In genomic region chr6:6873476-6874072, GRCm38 (mm10) we compare ENCODE assay signal across 15 mouse cellular contexts. TPM values are rescaled to one million over a fixed set of nuclear protein-coding genes. Genes with fewer than 3 reads are reported as not detected.
DNase-seq lines count a peak whose midpoint lies in the region; ATAC-seq and TF ChIP-seq lines count a peak whose summit lies in the region.
"Had no signal": no experiment of that assay in that cellular context is flagged by ENCODE, and none has a peak within 500 bp of the region (broad histone marks: within the 10 kb centered on the region; RNA-seq: fewer than 3 reads in every experiment).

No protein-coding gene starts in this region.

- no peaks in the 10 kb centered on the region for H3K4me1 ChIP-seq in embryonic facial prominence, embryonic 11.5 days (ENCODE audit: control insufficient read depth, insufficient read depth, low read length)
- H3K4me1 ChIP-seq in forebrain, postnatal 0 days (ENCODE audit: insufficient read depth): no peaks in the 10 kb centered on the region
- no peaks in the 10 kb centered on the region for H3K4me1 ChIP-seq in midbrain, embryonic 15.5 days
- H3K4me1 ChIP-seq: liver, embryonic 13.5 days; stomach, embryonic 15.5 days had no signal

- peak; percentile 25 for DNase-seq in ZHBTc4 (ENCODE audit: low read depth, low spot score)
- DNase-seq in embryonic facial prominence, embryonic 11.5 days (ENCODE audit: low spot score): peak; percentile 37
- DNase-seq in forebrain, postnatal 0 days: peak; percentile 61
- no peak for DNase-seq in left cerebral cortex, adult 9 months (ENCODE audit: low spot score in 2 of 2)
- DNase-seq in adrenal gland, postnatal 14 days: no peak
- no peak for DNase-seq in thymus, postnatal 14 days
- DNase-seq: adrenal gland, postnatal 25 days; cerebellum, adult 11-12 months; gastrocnemius, postnatal 14 days; liver, embryonic 13.5 days; right cerebral cortex, postnatal 25 days had no signal

- H3K4me2 ChIP-seq in embryonic facial prominence, embryonic 11.5 days (ENCODE audit: low read depth, low read length): peak overlapping the region; percentile 45
- H3K4me2 ChIP-seq in forebrain, postnatal 0 days (ENCODE audit: low read depth): peak overlapping the region; percentile 61
- peak overlapping the region; percentile 24; the same call in 1 of the 2 replicates for H3K4me2 ChIP-seq in midbrain, embryonic 15.5 days
- H3K4me2 ChIP-seq: liver, embryonic 13.5 days; stomach, embryonic 15.5 days had no signal

- peak overlapping the region; percentile 59 for H3K9ac ChIP-seq in embryonic facial prominence, embryonic 11.5 days (replicated peaks; ENCODE audit: low read length)
- H3K9ac ChIP-seq in forebrain, postnatal 0 days: peak overlapping the region; percentile 53
- H3K9ac ChIP-seq in midbrain, embryonic 15.5 days: no peak overlapping the region
- H3K9ac ChIP-seq: heart, embryonic 13.5 days; liver, embryonic 13.5 days; stomach, embryonic 15.5 days had no signal

- peak overlapping the region; percentile 20 for H3K4me3 ChIP-seq in embryonic facial prominence, embryonic 11.5 days (ENCODE audit: low read depth, low read length)
- peak overlapping the region; percentile 57 for H3K4me3 ChIP-seq in forebrain, postnatal 0 days (ENCODE audit: low read depth, low read length)
- H3K4me3 ChIP-seq in midbrain, embryonic 15.5 days: no peak overlapping the region
- H3K4me3 ChIP-seq: liver, embryonic 13.5 days; stomach, embryonic 15.5 days had no signal

- H3K27me3 ChIP-seq in embryonic facial prominence, embryonic 11.5 days (ENCODE audit: control insufficient read depth, insufficient read depth, low read length): peaks cover 56% of the 10 kb centered on the region
- peaks cover 43% of the 10 kb centered on the region for H3K27me3 ChIP-seq in forebrain, postnatal 0 days (ENCODE audit: insufficient read depth, low read length)
- peaks cover 93% of the 10 kb centered on the region for H3K27me3 ChIP-seq in midbrain, embryonic 15.5 days (replicated peaks)

- H3K36me3 ChIP-seq in embryonic facial prominence, embryonic 11.5 days (replicated peaks; ENCODE audit: control insufficient read depth, insufficient read depth, low read depth, low read length): no peaks in the 10 kb centered on the region
- no peaks in the 10 kb centered on the region for H3K36me3 ChIP-seq in forebrain, postnatal 0 days (ENCODE audit: insufficient read depth)
- no peaks in the 10 kb centered on the region for H3K36me3 ChIP-seq in midbrain, embryonic 15.5 days (replicated peaks)
- H3K36me3 ChIP-seq: heart, embryonic 13.5 days; liver, embryonic 13.5 days; stomach, embryonic 15.5 days had no signal

- no peaks in the 10 kb centered on the region for H3K9me3 ChIP-seq in embryonic facial prominence, embryonic 11.5 days (replicated peaks; ENCODE audit: control insufficient read depth, low read length)
- H3K9me3 ChIP-seq in forebrain, postnatal 0 days (ENCODE audit: low read length): no peaks in the 10 kb centered on the region
- no peaks in the 10 kb centered on the region for H3K9me3 ChIP-seq in midbrain, embryonic 15.5 days
- H3K9me3 ChIP-seq: heart, embryonic 13.5 days; liver, embryonic 13.5 days; stomach, embryonic 15.5 days had no signal

- TF ChIP-seq CTCF in forebrain, postnatal 0 days (IDR thresholded peaks at IDR 0.05; ENCODE audit: low read depth): no peak

- peak overlapping the region; percentile 86; the same call in 1 of the 2 replicates for H3K27ac ChIP-seq in embryonic facial prominence, embryonic 11.5 days (replicated peaks; ENCODE audit: low read depth, low read length)
- peak overlapping the region; percentile 94 for H3K27ac ChIP-seq in forebrain, postnatal 0 days (ENCODE audit: low read depth, low read length)
- no peak overlapping the region; the same call in 1 of the 2 replicates for H3K27ac ChIP-seq in midbrain, embryonic 15.5 days
- H3K27ac ChIP-seq: heart, embryonic 13.5 days; kidney, postnatal 0 days; liver, embryonic 13.5 days; stomach, embryonic 15.5 days had no signal

- WGBS in embryonic facial prominence, embryonic 11.5 days: under 1% methylated on average over 19 of the region's 19 CpGs
- WGBS in forebrain, postnatal 0 days: 3% methylated on average over 19 of the region's 19 CpGs
- under 1% methylated on average over 19 of the region's 19 CpGs for WGBS in midbrain, embryonic 15.5 days

- no peak for ATAC-seq in embryonic facial prominence, embryonic 11.5 days (replicated peaks; ENCODE audit: insufficient number of reproducible peaks, low FRiP score, low TSS enrichment, low read depth)
- no peak for ATAC-seq in forebrain, postnatal 0 days
- no peak for ATAC-seq in midbrain, embryonic 15.5 days (replicated peaks)

RNA-seq across cellular contexts. Expression of gene Dlx5, which starts 8.3 kb away (rescaled TPM):
- polyA plus RNA-seq in embryonic facial prominence, embryonic 11.5 days (2014; fragmentation: Nextera tagmentation; extraction: Ambion mirVana): 54.5 and 63.8 TPM in 2 replicates
- total RNA-seq in forebrain, postnatal 0 days (2014; rRNA removed): 6.5 and 12.9 TPM in 2 replicates
- 47.2 and 51.3 TPM in 2 replicates for polyA plus RNA-seq in forebrain, postnatal 0 days (2015; fragmentation: Nextera tagmentation; extraction: Ambion mirVana)
- 14.8 and 19.0 TPM in 2 replicates for polyA plus RNA-seq in midbrain, embryonic 15.5 days (2015; fragmentation: Nextera tagmentation; extraction: Ambion mirVana)
- 0.26 and 0.96 TPM in 2 replicates for total RNA-seq in adrenal gland, postnatal 14 days (2021)
- total RNA-seq: adrenal gland, postnatal 25 days; gastrocnemius, postnatal 14 days had no signal
- polyA plus RNA-seq: liver, embryonic 13.5 days had no signal

RNA-seq across cellular contexts. Expression of gene Dlx6, which starts 10.4 kb away (rescaled TPM):
- 3.2 and 5.1 TPM in 2 replicates for polyA plus RNA-seq in embryonic facial prominence, embryonic 11.5 days (2014; fragmentation: Nextera tagmentation; extraction: Ambion mirVana)
- total RNA-seq in forebrain, postnatal 0 days (2014; rRNA removed): 19.7 and 28.9 TPM in 2 replicates
- 3.7 and 4.9 TPM in 2 replicates for polyA plus RNA-seq in forebrain, postnatal 0 days (2015; fragmentation: Nextera tagmentation; extraction: Ambion mirVana)
- polyA plus RNA-seq in midbrain, embryonic 15.5 days (2015; fragmentation: Nextera tagmentation; extraction: Ambion mirVana): 2.4 and 3.6 TPM in 2 replicates
- not detected in 2 replicates for total RNA-seq in adrenal gland, postnatal 14 days (2021)
- total RNA-seq: gastrocnemius, postnatal 14 days had no signal
- polyA plus RNA-seq: heart, embryonic 13.5 days; kidney, postnatal 0 days; liver, embryonic 13.5 days had no signal

Comparison
In these comparisons a context has a peak if more than half of its experiments do, and no peak if none do; other contexts are left out.
1. DNase-seq: peak in ZHBTc4 (single experiment), embryonic facial prominence, embryonic 11.5 days (single experiment) and forebrain, postnatal 0 days (single experiment); none in left cerebral cortex, adult 9 months (0 of 2), adrenal gland, postnatal 14 days (single experiment) and thymus, postnatal 14 days (single experiment).
2. Peak in every context shown above with its lines, with median percentiles within 50 percentile points of each other: H3K4me2 ChIP-seq.